ENCODE assay signal across 26 mouse cellular contexts in the genomic region with DNA sequence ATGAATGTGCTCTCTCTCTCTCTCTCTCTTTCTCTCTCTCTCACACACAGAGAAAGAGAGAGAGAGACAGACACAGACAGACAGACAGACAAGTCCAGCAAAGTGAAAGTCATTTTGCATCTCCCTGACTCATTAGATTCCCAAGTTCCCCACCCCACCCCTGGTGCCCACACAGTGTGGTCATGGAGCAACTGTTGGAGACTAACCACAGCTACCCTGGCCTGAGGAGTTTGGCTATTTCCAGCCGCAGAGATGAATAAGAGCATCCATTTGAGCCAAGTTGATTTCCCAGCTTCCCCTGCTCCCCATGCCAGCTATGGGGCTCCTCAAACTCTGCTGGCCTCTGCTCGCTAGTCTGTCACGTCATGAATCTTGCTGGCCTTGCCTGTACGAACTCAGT.
A peak's percentile ranks its signal among the peaks of the same experiment; 100 is the strongest.
DNase-seq lines count a peak whose midpoint lies in the region; ATAC-seq and TF ChIP-seq lines count a peak whose summit lies in the region.
"Had no signal": no experiment of that assay in that cellular context is flagged by ENCODE, and none has a peak within 500 bp of the region (broad histone marks: within the 10 kb centered on the region; RNA-seq: fewer than 3 reads in every experiment).

No protein-coding gene starts in this region.

- no peak for TF ChIP-seq POLR2A in myocyte (IDR thresholded peaks at IDR 0.05; ENCODE audit: insufficient read length, low read depth)

- H3ac ChIP-seq in myocyte (ENCODE audit: control insufficient read depth, insufficient read length): no peak overlapping the region

- peak overlapping the region; percentile 100 for H3K27ac ChIP-seq in liver, embryonic 13.5 days
- H3K27ac ChIP-seq: embryonic facial prominence, embryonic 10.5 days; embryonic facial prominence, embryonic 15.5 days; kidney, embryonic 15.5 days; limb, embryonic 13.5 days; midbrain, embryonic 12.5 days; neural tube, embryonic 13.5 days had no signal

- H3K79me2 ChIP-seq in myocyte (ENCODE audit: control insufficient read depth, insufficient read depth): no peaks in the 10 kb centered on the region

- H3K9ac ChIP-seq in liver, embryonic 13.5 days: peak overlapping the region; percentile 88
- H3K9ac ChIP-seq: embryonic facial prominence, embryonic 15.5 days; forebrain, postnatal 0 days; kidney, embryonic 15.5 days; limb, embryonic 13.5 days; midbrain, embryonic 12.5 days; neural tube, embryonic 13.5 days had no signal

- DNase-seq in Muller cell, postnatal 12 days (ENCODE audit: inconsistent ontology term): peak; percentile 85
- no peak for DNase-seq in liver, embryonic 13.5 days
- no peak for DNase-seq in urinary bladder, adult 2 months (ENCODE audit: low spot score)
- DNase-seq in frontal cortex, postnatal 25 days (ENCODE audit: low spot score in 2 of 2): no peak
- DNase-seq: cerebellum, adult 8-10 months; cerebellum, postnatal 25 days; forebrain, postnatal 0 days; gastrocnemius, postnatal 14 days; kidney, adult 18-20 months; kidney, postnatal 25 days; lung, adult 2 months; lung, postnatal 14 days; right cerebral cortex, postnatal 4 days had no signal

- peaks cover 59% of the 10 kb centered on the region for H3K4me1 ChIP-seq in megakaryocyte, embryonic 14.5 days
- peaks cover 70% of the 10 kb centered on the region for H3K4me1 ChIP-seq in liver, embryonic 13.5 days (replicated peaks)

- H3K4me2 ChIP-seq in liver, embryonic 13.5 days: no peak overlapping the region
- H3K4me2 ChIP-seq in myocyte (ENCODE audit: low read depth): peak overlapping the region; percentile 43
- H3K4me2 ChIP-seq: embryonic facial prominence, embryonic 15.5 days; heart, embryonic 11.5 days; kidney, embryonic 15.5 days; limb, embryonic 13.5 days; midbrain, embryonic 12.5 days; neural tube, embryonic 13.5 days had no signal

- WGBS in liver, embryonic 13.5 days (ENCODE audit: insufficient replicate concordance): 73% methylated on average over 4 of the region's 4 CpGs

- peaks cover 2% of the 10 kb centered on the region for H3K27me3 ChIP-seq in megakaryocyte, embryonic 14.5 days (replicated peaks)
- H3K27me3 ChIP-seq in liver, embryonic 13.5 days: no peaks in the 10 kb centered on the region
- H3K27me3 ChIP-seq in myocyte (ENCODE audit: control insufficient read depth, insufficient read depth, insufficient read length): no peaks in the 10 kb centered on the region
- H3K27me3 ChIP-seq: embryonic facial prominence, embryonic 15.5 days; kidney, embryonic 15.5 days; limb, embryonic 13.5 days; midbrain, embryonic 12.5 days; neural tube, embryonic 13.5 days had no signal

- no peaks in the 10 kb centered on the region for H3K9me3 ChIP-seq in megakaryocyte, embryonic 14.5 days
- no peaks in the 10 kb centered on the region for H3K9me3 ChIP-seq in liver, embryonic 13.5 days (replicated peaks)
- H3K9me3 ChIP-seq: embryonic facial prominence, embryonic 10.5 days; embryonic facial prominence, embryonic 15.5 days; kidney, embryonic 15.5 days; limb, embryonic 13.5 days; midbrain, embryonic 12.5 days; neural tube, embryonic 13.5 days had no signal

- peak overlapping the region; percentile 70 for H3K4me3 ChIP-seq in megakaryocyte, embryonic 14.5 days (replicated peaks)
- no peak overlapping the region for H3K4me3 ChIP-seq in liver, embryonic 13.5 days (replicated peaks)
- no peak overlapping the region for H3K4me3 ChIP-seq in myocyte
- H3K4me3 ChIP-seq: embryonic facial prominence, embryonic 10.5 days; embryonic facial prominence, embryonic 15.5 days; kidney, embryonic 15.5 days; limb, embryonic 13.5 days; midbrain, embryonic 12.5 days; neural tube, embryonic 13.5 days had no signal

- ATAC-seq in megakaryocyte, adult 5-6 weeks (ENCODE audit: poor library complexity, severe bottlenecking): no peak
- no peak for ATAC-seq in liver, embryonic 13.5 days (ENCODE audit: low read depth)
- no peak for ATAC-seq in megakaryocyte progenitor cell, adult 5-6 weeks (replicated peaks; ENCODE audit: poor library complexity)
- ATAC-seq: activated CD4-positive, CD25-positive, alpha-beta regulatory T cell, adult 4 months; forebrain, postnatal 0 days; hindbrain, embryonic 16.5 days had no signal

- no peaks in the 10 kb centered on the region for H3K36me3 ChIP-seq in megakaryocyte, embryonic 14.5 days (replicated peaks; ENCODE audit: low read length)
- H3K36me3 ChIP-seq in liver, embryonic 13.5 days: peaks cover 55% of the 10 kb centered on the region
- H3K36me3 ChIP-seq in myocyte (ENCODE audit: control insufficient read depth, insufficient read depth): no peaks in the 10 kb centered on the region

TF ChIP-seq in myocyte, 11 proteins besides CTCF, POLR2A, EP300 and RAD21:
- TF ChIP-seq POLR2AphosphoS2 (IDR thresholded peaks at IDR 0.05; ENCODE audit: insufficient read length, low read depth) (no peak), MAX (IDR thresholded peaks at IDR 0.05; ENCODE audit: low read depth) (no peak), TCF12 (IDR thresholded peaks at IDR 0.05; ENCODE audit: insufficient read depth, poor library complexity, severe bottlenecking) (peak; percentile 62), MYOD1 (IDR thresholded peaks at IDR 0.05; ENCODE audit: control insufficient read depth in 1 of 3, insufficient read length in 2 of 3, low read depth in 2 of 3) (peak in 2 of 3 experiments; percentile 58 to 71), MYOG (IDR thresholded peaks at IDR 0.05; ENCODE audit: control insufficient read depth in 1 of 3, insufficient read depth in 1 of 3, insufficient read length in 2 of 3, low read depth in 2 of 3) (peak; percentile 31 to 88 (median 83)), USF1 (IDR thresholded peaks at IDR 0.05; ENCODE audit: low read depth) (no peak)
